Mouse (Mus musculus): ENCODE measurements at regions not wholly inside any gene's neighbourhood (a gene's known extent, or its start where the extent isn't known, plus 50 kb on each side); places are given as distances from the start of the nearest gene placed in this dataset.

DNA sequence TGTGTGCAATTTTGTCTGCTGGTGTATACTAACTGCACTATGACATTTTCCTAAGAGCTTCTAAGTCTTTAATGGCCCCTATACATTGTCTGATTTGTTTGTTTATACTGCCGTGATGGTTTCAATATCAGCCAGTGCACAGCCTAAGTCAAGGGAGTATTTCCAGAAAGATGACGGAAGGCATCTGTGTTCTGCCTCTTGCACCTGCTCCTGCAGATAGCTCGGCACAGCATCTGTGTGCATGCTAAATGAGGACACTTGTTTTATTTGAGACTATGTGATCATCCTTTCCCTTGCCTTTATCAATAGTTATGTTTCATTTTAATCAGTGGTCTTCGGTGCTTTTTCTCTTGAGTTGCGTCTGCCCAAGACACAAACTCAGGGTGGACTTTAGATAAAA, 64.6 kb upstream of the Phactr1 start:
- no peak for TF ChIP-seq CTCF (IDR thresholded peaks at IDR 0.05; ENCODE audit: extremely low read depth, insufficient read depth, insufficient read length, insufficient replicate concordance)
- TF ChIP-seq POLR2A (IDR thresholded peaks at IDR 0.05; ENCODE audit: low read depth, low read length): no peak

Data from spleen, adult 2 months (tissue).